Mouse (Mus musculus) lung, embryonic 15.5 days (tissue): ENCODE results near the gene B4galnt1. TPM values are rescaled to one million over a fixed set of nuclear protein-coding genes. Genes with fewer than 3 reads are reported as not detected.
A peak's percentile ranks its signal among the peaks of the same experiment; 100 is the strongest.
"Not testable (repeated sequence)": the region's sequence is repeated elsewhere in the genome, so short reads cannot be mapped to it uniquely, and the experiment has no call there.

Experiments
- ATAC-seq: fragments of 200-750 bp; cut with Nextera tagmentation; 2 replicates; pipeline ENCODE4 v1.8.0; 2017; ENCODE audit warnings: moderate number of reproducible peaks, borderline replicate concordance; ENCODE audit not compliant: low FRiP score, low TSS enrichment; ENCODE audit errors: extremely low read depth
- H3K27ac ChIP-seq: fragments of 300-500 bp; sonication (generic); 2 replicates; pipeline ENCODE4 v1.5.1; 2015; ENCODE audit warnings: moderate library complexity, mild to moderate bottlenecking, inconsistent platforms
- H3K27me3 ChIP-seq: fragments of 300-500 bp; sonication (generic); 2 replicates; pipeline ENCODE4 v1.6.1; 2015; ENCODE audit warnings: inconsistent platforms
- H3K36me3 ChIP-seq: fragments of 300-500 bp; sonication (generic); 2 replicates; pipeline ENCODE4 v1.6.1; 2015; ENCODE audit warnings: inconsistent platforms
- H3K4me1 ChIP-seq: fragments of 300-500 bp; sonication (generic); 2 replicates; pipeline ENCODE4 v1.6.1; 2015; ENCODE audit warnings: inconsistent platforms
- H3K4me2 ChIP-seq: fragments of 300-500 bp; sonication (generic); 2 replicates; pipeline ENCODE4 v1.6.1; 2015; ENCODE audit warnings: inconsistent platforms, mild to moderate bottlenecking, moderate library complexity
- H3K4me3 ChIP-seq: fragments of 300-500 bp; sonication (generic); 2 replicates; pipeline ENCODE4 v1.5.1; 2015; ENCODE audit warnings: mild to moderate bottlenecking, inconsistent platforms
- H3K9ac ChIP-seq: fragments of 300-500 bp; sonication (generic); 2 replicates; pipeline ENCODE4 v1.6.1; 2015; ENCODE audit warnings: inconsistent platforms
- H3K9me3 ChIP-seq: fragments of 300-500 bp; sonication (generic); 2 replicates; pipeline ENCODE4 v1.6.1; 2016; ENCODE audit warnings: inconsistent platforms
- WGBS: fragments of 180-500 bp; shearing (Covaris S2); methylation state at CpG from one replicate; pipeline ENCODE4 v1.1.7; 2015; 5-methylcytosine and 5-hydroxymethylcytosine counted together
- polyA plus RNA-seq: library from polyadenylated mRNA; unstranded; fragments of >200 nt; fragmentation: Nextera tagmentation; extraction: Ambion mirVana; gene quantifications from 2 replicates; pipeline ENCODE4 v1.2.1, GENCODE M21; 2015

Gene B4galnt1
- polyA plus RNA-seq, 1 experiment from 2014 or later, result 3.6 TPM

DNA sequence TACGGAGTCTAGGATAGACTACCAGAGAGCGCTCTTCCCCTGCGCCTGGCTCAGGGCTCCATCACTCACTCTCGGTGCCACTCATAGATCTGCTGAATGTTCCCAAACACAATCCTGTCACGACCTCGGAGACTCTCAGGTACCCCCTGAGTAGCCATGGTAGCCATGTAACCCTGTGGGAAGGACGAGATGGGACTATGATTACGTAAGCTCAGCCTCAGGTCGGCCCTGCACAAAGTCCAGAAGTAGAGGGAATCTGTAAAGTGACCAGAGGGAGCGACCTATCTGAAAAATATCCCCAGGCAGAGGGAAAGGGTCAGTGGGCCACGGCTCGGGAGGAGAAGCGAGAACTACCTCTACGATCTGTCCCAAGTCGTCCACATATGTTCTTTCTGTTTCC is 20.5 kb downstream of the B4galnt1 start:
- Histone ChIP-seq H3K27me3 (peaks cover 51% of the 10 kb centered on the region), H3K4me1 (peaks cover 42% of the 10 kb centered on the region), H3K9me3 (no peaks in the 10 kb centered on the region), H3K27ac (no peak overlapping the region), H3K36me3 (peaks cover 19% of the 10 kb centered on the region; the same call in 1 of the 2 replicates), H3K4me3 (no peak overlapping the region), H3K4me2 (no peak overlapping the region), H3K9ac (no peak overlapping the region)
- no peak for ATAC-seq
- 83% methylated on average over 15 of the region's 15 CpGs for WGBS

- Histone ChIP-seq H3K4me1 (peaks cover 50% of the 10 kb centered on the region), H3K27me3 (peaks cover 41% of the 10 kb centered on the region), H3K4me3 (no peak overlapping the region), H3K9me3 (no peaks in the 10 kb centered on the region), H3K9ac (no peak overlapping the region), H3K27ac (no peak overlapping the region), H3K36me3 (peaks cover 19% of the 10 kb centered on the region; the same call in 1 of the 2 replicates), H3K4me2 (no peak overlapping the region)
- WGBS, result 82% methylated on average over 1 of the region's 1 CpGs
- ATAC-seq, result no peak
These were observed 21.4 kb downstream of the B4galnt1 start for GRCm38 (mm10) chr10:127186451-127186850.

DNA sequence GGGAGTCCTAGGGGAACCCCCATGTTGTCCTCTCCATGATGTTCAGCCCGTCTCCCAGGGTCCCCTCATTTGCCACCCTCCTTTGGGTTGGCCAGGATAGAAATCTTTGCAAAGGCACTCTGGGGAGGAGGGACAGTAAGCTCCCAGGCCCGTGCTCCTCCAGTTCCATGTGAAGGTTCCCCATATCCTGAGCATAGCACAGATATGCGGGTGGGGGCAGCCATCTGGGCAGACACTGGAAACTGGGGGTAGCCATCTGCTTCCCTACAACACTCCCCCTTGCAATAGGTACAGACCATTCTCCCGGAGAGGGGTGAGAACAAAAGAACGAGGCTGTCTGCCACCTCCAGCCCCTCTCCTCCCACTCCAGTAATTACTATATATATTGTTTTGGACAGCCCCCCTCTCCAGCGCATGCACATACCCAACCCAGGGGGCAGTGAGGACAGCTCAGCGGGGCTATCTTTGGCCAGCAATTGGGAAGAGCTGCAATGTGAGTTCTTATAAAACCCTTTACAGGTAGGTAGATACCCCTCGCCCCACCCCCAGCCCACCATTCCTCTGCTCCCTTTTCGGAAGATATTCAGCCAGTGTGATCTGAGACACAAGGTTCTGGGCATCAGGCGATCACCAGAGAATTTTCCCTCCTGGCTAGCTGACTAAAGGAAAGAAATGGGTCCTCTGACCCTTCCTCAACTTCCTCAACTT is 22.5 kb downstream of the B4galnt1 start:
- peak overlapping the region; percentile 96 for H3K4me2 ChIP-seq
- H3K4me3 ChIP-seq, result peak overlapping the region; percentile 73
- H3K4me1 ChIP-seq, result peaks cover 51% of the 10 kb centered on the region
- peaks cover 19% of the 10 kb centered on the region; the same call in 1 of the 2 replicates for H3K36me3 ChIP-seq
- no peaks in the 10 kb centered on the region for H3K9me3 ChIP-seq
- peak overlapping the region; percentile 95; the same call in 1 of the 2 replicates for H3K27ac ChIP-seq
- H3K27me3 ChIP-seq, result peaks cover 33% of the 10 kb centered on the region
- no peak for ATAC-seq
- peak overlapping the region; percentile 68 for H3K9ac ChIP-seq
- WGBS, result 47% methylated on average over 10 of the region's 10 CpGs

GRCm38 (mm10) chr10:127188079-127188453 is 23.0 kb downstream of the B4galnt1 start:
- peaks cover 14% of the 10 kb centered on the region; the same call in 1 of the 2 replicates for H3K36me3 ChIP-seq
- H3K4me1 ChIP-seq, result peaks cover 51% of the 10 kb centered on the region
- no peak for ATAC-seq
- peak overlapping the region; percentile 73 for H3K4me3 ChIP-seq
- H3K27me3 ChIP-seq, result peaks cover 27% of the 10 kb centered on the region
- peak overlapping the region; percentile 96 for H3K4me2 ChIP-seq
- WGBS, result 2% methylated on average over 19 of the region's 21 CpGs
- H3K9me3 ChIP-seq, result no peaks in the 10 kb centered on the region
- peak overlapping the region; percentile 95 for H3K27ac ChIP-seq
- peak overlapping the region; percentile 68 for H3K9ac ChIP-seq

DNA sequence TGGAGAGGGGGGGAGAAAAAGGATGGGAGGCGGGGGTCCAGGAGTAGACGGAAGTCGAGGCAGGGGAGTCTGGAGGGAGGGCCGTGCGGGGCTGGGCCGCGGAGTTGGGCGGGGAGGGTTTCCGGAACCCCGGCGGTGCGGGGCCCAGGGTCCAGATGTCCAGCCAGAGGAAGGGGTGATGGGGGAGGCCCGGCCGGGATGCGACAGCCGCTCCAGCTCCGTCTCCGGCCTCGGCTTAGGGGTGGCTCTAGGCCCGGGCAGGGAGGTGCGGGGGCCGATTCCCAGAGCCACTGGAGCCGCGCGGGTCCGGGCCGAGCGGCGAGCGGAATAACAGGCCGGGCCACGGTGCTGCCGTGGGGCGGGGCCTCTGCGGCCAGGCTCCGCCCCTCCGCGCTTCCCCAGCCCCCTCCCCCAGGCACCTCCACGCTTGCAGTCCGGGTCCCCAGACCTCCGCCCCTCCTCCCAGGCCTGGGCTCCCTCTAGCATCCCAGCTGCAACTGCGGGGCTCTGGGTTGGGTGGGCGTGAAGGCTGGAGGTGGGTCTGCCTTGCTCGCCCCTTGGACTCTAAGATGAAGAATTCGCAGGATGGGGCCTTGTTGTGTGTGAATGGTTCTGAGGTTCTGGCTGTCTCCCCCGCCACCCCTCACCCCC is 23.6 kb downstream of the B4galnt1 start:
- H3K4me1 ChIP-seq, result peaks cover 46% of the 10 kb centered on the region
- under 1% methylated on average over 32 of the region's 46 CpGs for WGBS
- ATAC-seq, result peak; percentile 81

DNA sequence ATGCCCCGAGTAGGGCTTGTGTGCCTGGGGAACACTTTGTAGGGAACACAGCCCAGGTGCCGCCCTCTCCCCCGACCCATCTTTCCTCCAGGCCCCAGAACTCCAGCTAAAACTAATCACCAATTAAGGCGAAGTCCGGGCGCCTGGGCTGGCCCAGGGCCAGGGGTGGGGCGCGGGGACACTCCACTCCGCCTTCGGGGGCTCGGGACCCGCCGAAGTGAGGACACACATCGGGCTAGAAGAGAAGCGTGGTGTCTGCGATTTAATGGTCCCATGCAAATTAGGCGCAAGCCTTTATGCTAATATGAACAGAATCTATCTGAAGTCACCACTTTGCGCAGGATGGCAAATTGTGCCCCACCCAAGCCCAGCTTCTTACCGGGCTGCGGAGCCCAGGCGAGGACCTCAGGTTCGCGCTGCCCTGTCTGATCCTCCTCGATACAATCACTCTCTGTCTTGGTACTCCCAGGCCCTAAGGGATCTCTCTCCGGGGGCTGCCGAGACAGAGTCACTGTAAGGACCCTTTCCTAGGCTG is 24.2 kb downstream of the B4galnt1 start:
- H3K4me2 ChIP-seq, result peak overlapping the region; percentile 96
- H3K4me1 ChIP-seq, result peaks cover 42% of the 10 kb centered on the region
- H3K9me3 ChIP-seq, result no peaks in the 10 kb centered on the region
- H3K36me3 ChIP-seq, result peaks cover 14% of the 10 kb centered on the region; the same call in 1 of the 2 replicates
- H3K4me3 ChIP-seq, result peak overlapping the region; percentile 73
- peak; percentile 20; the same call in 1 of the 2 replicates for ATAC-seq
- peak overlapping the region; percentile 68 for H3K9ac ChIP-seq
- H3K27me3 ChIP-seq, result peaks cover 17% of the 10 kb centered on the region; the same call in 1 of the 2 replicates
- WGBS, result 0% methylated on average over 26 of the region's 26 CpGs
- peak overlapping the region; percentile 95 for H3K27ac ChIP-seq

More for the DNA sequence above, 23.6 kb downstream of the B4galnt1 start:
- Histone ChIP-seq H3K27ac (peak overlapping the region; percentile 95), H3K9ac (peak overlapping the region; percentile 68), H3K27me3 (peaks cover 22% of the 10 kb centered on the region), H3K4me2 (peak overlapping the region; percentile 96), H3K36me3 (peaks cover 14% of the 10 kb centered on the region; the same call in 1 of the 2 replicates), H3K4me3 (peak overlapping the region; percentile 73), H3K9me3 (no peaks in the 10 kb centered on the region)

GRCm38 (mm10) chr10:127189651-127190381 is 24.8 kb downstream of the B4galnt1 start, which contains the start of gene Arhgef25:
Gene Arhgef25 (minus strand): TSS chr10:127190083.
- peak; percentile 52 for ATAC-seq
- 1% methylated on average over 35 of the region's 35 CpGs for WGBS

DNA sequence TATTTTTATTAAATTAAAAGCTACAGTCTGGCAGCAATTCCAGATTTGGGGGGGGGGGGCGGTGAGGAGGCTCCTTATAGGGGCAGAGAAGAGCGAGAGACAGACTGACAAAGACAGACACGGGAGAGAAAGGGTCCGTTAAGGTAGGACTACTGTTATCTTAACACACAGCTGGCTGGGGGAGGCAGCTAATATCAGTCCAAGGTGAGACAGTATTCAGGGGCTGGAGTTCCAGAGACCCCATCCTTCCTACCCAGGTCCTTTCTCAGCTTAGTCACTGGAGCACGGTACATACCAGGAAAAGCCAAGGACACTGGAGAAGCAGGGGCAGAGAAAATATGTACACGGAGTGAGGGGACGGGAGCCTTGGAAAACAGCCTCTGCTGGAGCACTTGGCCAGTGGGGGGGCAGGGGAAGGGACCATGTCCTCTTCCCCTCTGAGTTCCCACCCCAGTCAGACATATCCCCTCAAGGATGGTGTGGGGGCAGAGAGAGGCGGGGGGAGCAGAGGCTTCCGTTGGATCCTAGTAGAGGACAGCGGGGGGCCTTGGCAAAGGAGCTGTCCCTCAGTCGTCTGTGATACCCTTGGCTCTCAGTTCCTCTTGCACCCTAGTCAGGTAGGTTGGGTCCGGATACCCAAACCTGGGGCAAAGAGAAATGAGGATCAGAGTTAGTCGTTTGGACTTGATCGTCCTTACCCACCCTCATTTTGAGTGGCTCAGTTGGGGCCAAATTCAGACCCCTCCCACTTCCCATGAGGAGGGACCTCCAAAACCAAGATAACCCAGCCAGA is 25.6 kb downstream of the B4galnt1 start:
- ATAC-seq, result no peak
- H3K4me3 ChIP-seq, result peak overlapping the region; percentile 73
- WGBS, result 38% methylated on average over 14 of the region's 14 CpGs
- peak overlapping the region; percentile 95 for H3K27ac ChIP-seq
- H3K4me2 ChIP-seq, result peak overlapping the region; percentile 96
- H3K9me3 ChIP-seq, result no peaks in the 10 kb centered on the region
- peaks cover 12% of the 10 kb centered on the region; the same call in 1 of the 2 replicates for H3K27me3 ChIP-seq
- peaks cover 52% of the 10 kb centered on the region for H3K4me1 ChIP-seq
- H3K9ac ChIP-seq, result peak overlapping the region; percentile 68
- H3K36me3 ChIP-seq, result peaks cover 10% of the 10 kb centered on the region; the same call in 1 of the 2 replicates

More at GRCm38 (mm10) chr10:127189651-127190381, 24.8 kb downstream of the B4galnt1 start, which contains the start of gene Arhgef25:
- Histone ChIP-seq H3K9me3 (no peaks in the 10 kb centered on the region), H3K4me3 (peak within 1 kb of the TSS; percentile 73), H3K27me3 (peaks cover 12% of the 10 kb centered on the region; the same call in 1 of the 2 replicates), H3K4me2 (peak within 1 kb of the TSS; percentile 96), H3K36me3 (peaks cover 11% of the 10 kb centered on the region; the same call in 1 of the 2 replicates), H3K9ac (peak within 1 kb of the TSS; percentile 68), H3K27ac (peak within 1 kb of the TSS; percentile 95), H3K4me1 (peaks cover 48% of the 10 kb centered on the region)

- H3K4me2 ChIP-seq, result no peak overlapping the region; the same call in 1 of the 2 replicates
- H3K36me3 ChIP-seq, result 0 out of 2 replicates have a peak, but pooled peaks cover 4% of the 10 kb centered on the region
- 68% methylated on average over 19 of the region's 19 CpGs for WGBS
- peaks cover 56% of the 10 kb centered on the region for H3K4me1 ChIP-seq
- H3K27me3 ChIP-seq, result peaks cover 12% of the 10 kb centered on the region; the same call in 1 of the 2 replicates
- 0 out of 2 replicates have a peak overlapping the region, but pooled peaks have one; percentile 6 for H3K9ac ChIP-seq
- no peaks in the 10 kb centered on the region for H3K9me3 ChIP-seq
- H3K4me3 ChIP-seq, result no peak overlapping the region
- H3K27ac ChIP-seq, result peak overlapping the region; percentile 95; the same call in 1 of the 2 replicates
- ATAC-seq, result no peak
These were observed 26.4 kb downstream of the B4galnt1 start for GRCm38 (mm10) chr10:127191191-127192056.

DNA sequence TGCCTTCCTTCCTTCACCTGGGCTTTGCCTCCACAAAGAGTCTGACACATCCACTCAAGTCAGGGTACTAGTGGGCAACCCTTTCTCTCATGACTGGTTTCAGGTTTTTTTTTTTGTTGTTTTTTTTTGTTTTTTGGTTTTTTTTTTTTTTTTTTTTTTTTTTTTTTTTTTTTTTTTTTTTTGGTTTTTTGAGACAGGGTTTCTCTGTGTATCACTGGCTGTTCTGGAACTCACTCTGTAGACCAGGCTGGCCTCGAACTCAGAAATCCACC is 27.0 kb downstream of the B4galnt1 start:
- not testable (repeated sequence) for H3K36me3 ChIP-seq, H3K9ac ChIP-seq, H3K4me3 ChIP-seq, ATAC-seq, H3K4me2 ChIP-seq, H3K9me3 ChIP-seq, H3K27ac ChIP-seq
- H3K27me3 ChIP-seq, result peaks cover 12% of the 10 kb centered on the region; the same call in 1 of the 2 replicates
- 74% methylated on average over 1 of the region's 1 CpGs for WGBS
- peaks cover 60% of the 10 kb centered on the region for H3K4me1 ChIP-seq
